Mouse (Mus musculus): Measurements from ENCODE around the gene Ccnb2. TPM values are rescaled to one million over a fixed set of nuclear protein-coding genes. Genes with fewer than 3 reads are reported as not detected.

The Ccnb2 gene
- total RNA-seq, 1 experiment from 2014 or later = 9.0 TPM

DNA sequence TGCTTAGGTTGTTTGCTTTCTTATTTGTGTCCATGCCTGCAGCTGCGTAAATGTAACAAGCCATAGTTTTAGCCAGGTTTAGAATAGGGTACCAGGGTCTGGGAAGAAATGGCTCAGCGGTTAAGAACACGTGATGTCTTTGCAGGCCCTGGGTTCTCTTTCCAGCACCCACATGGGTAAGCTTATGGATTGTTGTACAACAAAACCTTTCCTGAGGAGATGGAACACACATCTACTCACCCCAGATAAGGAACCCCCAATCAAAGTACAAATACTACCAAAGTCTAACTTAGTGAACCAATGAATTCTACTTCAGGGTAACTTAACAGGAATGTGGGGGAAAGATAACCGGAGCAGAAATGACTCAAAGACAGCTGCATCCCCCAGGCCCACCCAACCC, 36.9 kb downstream of the Ccnb2 start:
- no peak for DNase-seq

DNA sequence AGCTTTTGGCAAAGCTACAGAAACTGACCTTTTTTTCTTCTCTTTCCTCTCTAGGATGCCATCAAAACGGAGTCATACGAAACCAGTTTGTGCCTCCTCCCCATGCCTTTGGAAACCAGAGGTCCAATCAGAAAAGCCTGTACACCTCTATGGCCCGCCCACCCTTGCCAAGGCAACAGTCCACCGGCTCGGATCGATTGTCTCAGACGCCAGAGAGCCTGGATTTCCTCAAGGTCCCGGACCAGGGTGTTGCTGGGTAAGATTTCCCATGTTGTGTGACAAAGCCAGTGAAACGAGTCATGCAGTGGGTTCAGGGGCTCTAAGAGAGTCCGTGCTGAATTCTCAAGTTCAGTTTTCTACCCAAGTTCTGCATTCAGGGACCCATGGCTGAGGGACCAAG, 37.6 kb downstream of the Ccnb2 start:
- DNase-seq = no peak

DNA sequence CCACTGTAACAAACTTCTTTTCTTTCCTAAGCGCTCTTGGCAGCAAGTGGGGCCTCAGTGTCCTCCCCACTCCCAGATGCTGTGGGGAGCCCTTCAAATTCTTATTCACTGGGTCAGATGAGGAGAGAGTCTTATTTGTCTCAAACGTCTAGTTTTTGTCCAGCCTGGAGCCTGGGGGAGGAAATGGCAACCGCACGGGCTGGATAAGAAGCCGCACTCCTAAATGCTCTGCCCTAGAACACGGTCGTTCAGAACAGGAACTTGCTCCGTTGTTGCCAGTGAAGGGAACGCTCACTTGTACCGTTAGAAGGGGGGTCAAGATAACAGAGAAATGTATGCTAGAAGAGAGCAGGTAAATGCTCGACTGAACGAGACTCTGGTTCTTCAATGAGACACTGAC, 39.3 kb downstream of the Ccnb2 start:
- no peak for DNase-seq

DNA sequence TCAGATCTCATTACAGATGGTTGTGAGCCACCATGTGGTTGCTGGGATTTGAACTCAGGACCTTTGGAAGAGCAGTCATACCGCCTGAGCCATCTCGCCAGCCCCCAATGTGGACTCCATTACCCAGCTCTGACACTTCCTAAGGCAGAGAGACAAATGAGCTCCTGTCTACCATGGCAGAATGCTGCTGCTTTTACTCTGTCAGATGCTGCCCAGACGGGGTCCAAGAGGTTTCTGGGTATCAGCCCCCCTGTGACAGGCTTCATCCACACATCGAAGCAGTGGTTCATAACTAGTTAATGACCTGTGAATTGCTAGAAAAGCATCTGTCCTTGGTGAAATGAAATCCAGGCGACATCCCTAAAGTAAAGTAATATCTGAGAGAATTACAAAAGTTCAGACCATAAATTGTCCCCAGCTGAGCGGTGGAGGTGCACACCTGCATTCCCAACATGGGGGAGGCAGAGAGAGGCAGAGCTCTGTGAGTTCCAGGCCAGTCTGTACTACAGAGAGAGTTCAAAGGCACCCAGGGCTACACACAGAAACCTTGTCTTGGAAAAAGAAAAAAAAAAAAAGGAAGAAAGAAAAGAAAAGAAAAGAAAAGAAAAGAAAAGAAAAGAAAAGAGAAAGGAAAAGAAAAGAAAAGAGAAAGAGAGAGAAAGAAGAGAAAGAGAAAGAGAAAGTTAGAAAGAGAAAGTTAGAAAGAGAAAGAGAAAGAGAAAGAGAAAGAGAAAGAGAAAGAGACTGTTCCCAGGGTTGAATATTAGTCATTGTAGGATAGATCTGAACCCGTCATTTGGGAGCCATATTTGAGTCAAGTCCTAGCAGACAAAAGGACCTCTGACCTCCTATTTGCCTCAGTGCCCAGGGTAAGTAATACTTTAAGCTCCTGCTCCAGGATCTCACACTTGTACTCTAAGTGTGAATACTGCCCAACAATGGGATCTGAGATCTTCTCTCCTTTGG, 41.6 kb downstream of the Ccnb2 start:
- no peak for DNase-seq

DNA sequence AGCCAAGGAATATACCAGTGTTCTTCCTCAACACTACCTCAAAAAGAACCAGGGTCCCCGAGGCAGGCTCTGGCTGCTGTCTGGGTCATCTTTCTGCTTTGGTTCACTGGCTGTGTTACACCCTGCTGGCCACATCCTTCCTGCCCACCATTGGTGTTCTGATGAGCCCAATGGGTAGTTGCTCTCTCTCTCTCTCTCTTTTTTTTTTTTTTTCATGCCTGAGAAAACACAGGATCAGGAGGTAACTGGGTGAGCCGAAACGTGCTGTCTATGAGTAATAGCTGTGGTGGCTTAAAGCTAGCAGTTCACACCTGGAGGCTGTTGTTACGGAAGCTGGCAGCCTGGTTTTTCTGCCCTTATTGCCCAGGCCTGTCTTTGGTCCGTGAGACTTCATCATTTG, 49.7 kb downstream of the Ccnb2 start:
- no peak for DNase-seq

DNA sequence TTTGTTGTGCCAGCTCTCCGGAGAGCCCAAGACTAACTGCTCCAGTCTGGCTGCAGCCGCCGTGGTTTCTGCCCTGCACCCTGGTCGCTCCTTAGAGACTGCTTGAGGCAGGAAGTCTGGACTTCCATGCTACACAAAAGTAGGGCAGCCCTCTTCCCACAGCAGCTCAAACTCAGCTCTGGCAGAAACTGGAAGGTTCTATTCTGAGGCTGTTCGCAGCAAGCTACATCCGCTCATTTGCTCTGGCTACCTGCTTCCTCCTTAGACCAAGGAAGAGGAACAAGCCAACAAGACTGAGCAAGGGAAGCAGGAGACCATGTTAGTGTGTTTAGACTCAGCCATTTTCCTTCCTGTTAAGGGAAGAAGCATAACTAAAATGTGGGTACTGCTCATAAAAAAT, 54.4 kb downstream of the Ccnb2 start:
- DNase-seq = no peak

DNA sequence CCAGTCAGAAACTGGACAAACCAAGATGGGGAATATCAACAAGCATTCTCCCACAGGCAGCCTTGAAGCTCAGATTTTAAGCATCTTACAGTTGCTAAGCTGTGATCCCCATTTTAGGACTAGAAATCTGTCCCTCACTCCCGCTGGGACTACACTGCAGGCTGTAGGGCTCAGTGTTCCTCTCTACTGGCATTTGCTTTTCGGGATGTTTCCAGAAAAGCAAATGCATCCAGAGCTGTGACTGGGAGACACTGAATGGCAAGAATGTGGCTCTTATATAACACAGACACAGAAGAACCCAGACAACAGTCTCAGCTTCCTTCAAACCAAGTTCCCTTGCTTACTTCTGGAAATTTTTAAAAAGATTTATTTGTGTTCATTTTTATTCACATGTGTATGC, 55.4 kb downstream of the Ccnb2 start:
- DNase-seq = no peak

DNA sequence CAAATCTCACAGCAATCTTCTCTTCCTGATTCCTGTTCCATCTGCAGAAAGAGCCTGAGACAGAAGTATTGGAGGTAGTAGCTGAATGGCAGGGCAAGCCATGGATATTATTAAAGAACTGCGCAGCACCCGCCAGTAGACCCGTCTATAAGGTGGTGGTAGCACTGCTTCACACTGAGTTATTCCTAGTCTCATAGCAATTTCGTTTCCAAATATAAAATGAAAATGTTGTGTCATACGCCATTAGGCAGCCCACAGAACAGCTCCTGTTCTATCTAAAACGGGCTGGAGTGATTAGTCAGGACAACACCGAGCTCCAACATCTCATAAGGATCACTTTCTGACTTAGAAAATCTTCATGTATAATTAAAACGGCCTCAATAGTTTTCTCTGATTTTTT, 56.6 kb downstream of the Ccnb2 start:
- DNase-seq = no peak

DNA sequence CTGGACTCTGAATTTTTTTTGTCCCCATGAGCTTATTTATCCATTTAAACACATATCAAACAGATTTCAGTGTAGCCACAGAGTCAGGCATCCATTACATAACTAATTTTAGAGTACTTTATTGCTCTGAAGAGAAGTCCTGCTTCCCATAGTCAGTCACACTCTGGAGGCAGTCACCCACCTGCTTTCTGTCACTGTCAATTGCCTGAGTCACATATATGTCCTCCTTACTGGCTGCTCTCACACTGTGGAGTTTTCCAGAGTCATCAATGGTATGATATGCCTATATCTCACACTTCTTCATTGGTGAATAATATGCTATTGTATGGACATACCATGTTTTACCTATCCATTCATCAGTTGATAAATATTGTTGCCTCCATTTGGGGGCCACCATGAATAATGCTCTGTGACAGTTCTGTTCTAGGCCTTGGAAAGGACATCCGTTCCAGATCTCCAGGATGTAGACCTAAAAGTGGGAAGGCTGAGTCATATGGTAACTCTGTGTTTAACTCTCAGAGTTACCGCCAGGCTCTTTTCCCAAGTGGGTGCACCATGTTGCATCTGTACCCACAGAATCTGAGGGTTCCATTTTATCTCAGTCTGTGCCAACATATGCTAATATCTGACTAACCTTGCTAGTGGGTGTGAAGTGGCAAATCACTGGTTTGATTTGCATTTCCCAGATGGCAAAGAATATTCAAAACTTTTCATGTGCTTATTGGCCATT, 61.8 kb downstream of the Ccnb2 start:
- no peak for DNase-seq

Small RNA genes lying within 50 kb of the gene (microRNA-seq; reads per million reads assigned to microRNA genes)
- 0 to 0.69 reads per million in 2 experiments for gene Mir5626

Other genes starting within 250 kb of the Ccnb2 start
- gene Myo1e, start 214.2 kb downstream of the Ccnb2 start, total RNA-seq (2021) = 24.5 TPM in 2 replicates
- 41.2 and 41.8 TPM in 2 replicates for gene Rnf111, start 82.2 kb upstream of the Ccnb2 start, total RNA-seq (2021)
- 39.1 and 49.7 TPM in 2 replicates for gene Sltm, start 121.2 kb upstream of the Ccnb2 start, total RNA-seq (2021)
- gene Gm10642, start 234.7 kb upstream of the Ccnb2 start, total RNA-seq (2021) = 0.52 and 0.76 TPM in 2 replicates
- 14.3 and 17.3 TPM in 2 replicates for gene Mindy2, start 235.6 kb upstream of the Ccnb2 start, total RNA-seq (2021)